Mouse (Mus musculus) ES-Bruce4 (cell line): ENCODE data around the gene Cand2.

Experiments used
- CTCF ChIP-seq: IDR thresholded peaks from one replicate; pipeline ENCODE4 v1.8.1; 2011; ENCODE audit warnings: low read depth, low read length
- POLR2A ChIP-seq: IDR thresholded peaks from one replicate; pipeline ENCODE4 v1.8.1; 2011; ENCODE audit warnings: low read length; ENCODE audit not compliant: insufficient read depth

GRCm38 (mm10) chr6:115730560-115731342, 43.6 kb upstream of the Cand2 start:
- TF ChIP-seq CTCF (no peak), POLR2A (peak; percentile 20)
